7 mouse cellular contexts compared by ENCODE assay signal in genomic region chr4:62755237-62755900, GRCm38 (mm10).
DNase-seq lines count a peak whose midpoint lies in the region; ATAC-seq and TF ChIP-seq lines count a peak whose summit lies in the region.

No protein-coding gene starts in this region.

- H3K9ac ChIP-seq in embryonic facial prominence, embryonic 12.5 days = no peak overlapping the region
- no peak overlapping the region for H3K9ac ChIP-seq in stomach, postnatal 0 days (ENCODE audit: low read length)

- H3K27me3 ChIP-seq in embryonic facial prominence, embryonic 12.5 days = no peaks in the 10 kb centered on the region
- H3K27me3 ChIP-seq in stomach, postnatal 0 days (ENCODE audit: control insufficient read depth, insufficient read depth, low read length) = no peaks in the 10 kb centered on the region

- no peak for TF ChIP-seq EP300 in stomach, postnatal 0 days (optimal IDR thresholded peaks at IDR 0.05)

- no peaks in the 10 kb centered on the region for H3K36me3 ChIP-seq in embryonic facial prominence, embryonic 12.5 days
- H3K36me3 ChIP-seq in stomach, postnatal 0 days (ENCODE audit: control insufficient read depth, insufficient read depth, low read length) = no peaks in the 10 kb centered on the region

- peak; percentile 83 for DNase-seq in adrenal gland, postnatal 14 days
- DNase-seq in heart, adult 9 months (ENCODE audit: low spot score in 2 of 2) = peak; percentile 81 to 86
- DNase-seq in kidney, adult 18-20 months = peak; percentile 62
- peak; percentile 60 for DNase-seq in lung, postnatal 36 days
- DNase-seq in stomach, postnatal 0 days (ENCODE audit: low spot score) = peak; percentile 55
- no peak for DNase-seq in retina, postnatal 1 day

- TF ChIP-seq CTCF in stomach, postnatal 0 days (IDR thresholded peaks at IDR 0.05; ENCODE audit: low read depth) = no peak

- no peaks in the 10 kb centered on the region for H3K9me3 ChIP-seq in embryonic facial prominence, embryonic 12.5 days
- H3K9me3 ChIP-seq in stomach, postnatal 0 days (ENCODE audit: control insufficient read depth, low read length) = no peaks in the 10 kb centered on the region

- WGBS in embryonic facial prominence, embryonic 12.5 days = 39% methylated on average over 5 of the region's 5 CpGs
- 41% methylated on average over 5 of the region's 5 CpGs for WGBS in stomach, postnatal 0 days

- peaks cover 40% of the 10 kb centered on the region for H3K4me1 ChIP-seq in embryonic facial prominence, embryonic 12.5 days
- peaks cover 7% of the 10 kb centered on the region; the same call in 1 of the 2 replicates for H3K4me1 ChIP-seq in stomach, postnatal 0 days (replicated peaks; ENCODE audit: control insufficient read depth, insufficient read depth)

- H3K4me3 ChIP-seq in embryonic facial prominence, embryonic 12.5 days = no peak overlapping the region
- no peak overlapping the region for H3K4me3 ChIP-seq in stomach, postnatal 0 days (ENCODE audit: low read depth, low read length)

- no peak overlapping the region for H3K4me2 ChIP-seq in embryonic facial prominence, embryonic 12.5 days (replicated peaks)
- H3K4me2 ChIP-seq in stomach, postnatal 0 days (replicated peaks; ENCODE audit: low read depth) = no peak overlapping the region

- peak; percentile 86 for ATAC-seq in embryonic facial prominence, embryonic 12.5 days (ENCODE audit: insufficient number of reproducible peaks, insufficient read depth, low FRiP score, low TSS enrichment)
- peak; percentile 76 for ATAC-seq in stomach, postnatal 0 days (ENCODE audit: low FRiP score, low TSS enrichment)

- peak overlapping the region; percentile 80 for H3K27ac ChIP-seq in embryonic facial prominence, embryonic 12.5 days
- no peak overlapping the region; the same call in 1 of the 2 replicates for H3K27ac ChIP-seq in stomach, postnatal 0 days (replicated peaks)
